Mouse (Mus musculus): ENCODE results near the gene Sez6l.
"Not testable (repeated sequence)": the region's sequence is repeated elsewhere in the genome, so short reads cannot be mapped to it uniquely, and the experiment has no call there.

The Sez6l gene

GRCm38 (mm10) chr5:112433004-112433403 is 144.0 kb downstream of the Sez6l start:
- DNase-seq (ENCODE audit: extremely low spot score), result peak; percentile 83

GRCm38 (mm10) chr5:112432033-112432432 is 145.0 kb downstream of the Sez6l start:
- no peak for DNase-seq (ENCODE audit: extremely low spot score)

GRCm38 (mm10) chr5:112431120-112431775 is 145.7 kb downstream of the Sez6l start:
- DNase-seq (ENCODE audit: extremely low spot score), result peak; percentile 55

GRCm38 (mm10) chr5:112428944-112429343 is 148.0 kb downstream of the Sez6l start:
- DNase-seq (ENCODE audit: extremely low spot score), result peak; percentile 73

- DNase-seq (ENCODE audit: extremely low spot score), result peak; percentile 34
Observed at GRCm38 (mm10) chr5:112427283-112427682, 149.7 kb downstream of the Sez6l start.

- no peak for DNase-seq (ENCODE audit: extremely low spot score)
Observed at GRCm38 (mm10) chr5:112426635-112427034, 150.3 kb downstream of the Sez6l start.

- DNase-seq (ENCODE audit: extremely low spot score), result peak; percentile 45
Observed at GRCm38 (mm10) chr5:112419535-112419934, 157.4 kb downstream of the Sez6l start.

- DNase-seq (ENCODE audit: extremely low spot score), result no peak
Observed at GRCm38 (mm10) chr5:112418023-112418422, 159.0 kb downstream of the Sez6l start.

- no peak for DNase-seq (ENCODE audit: extremely low spot score)
Observed at GRCm38 (mm10) chr5:112416673-112417072, 160.3 kb downstream of the Sez6l start.

- not testable (repeated sequence) for DNase-seq (ENCODE audit: extremely low spot score)
Observed at GRCm38 (mm10) chr5:112412781-112413180, 164.2 kb downstream of the Sez6l start.

- peak; percentile 60 for DNase-seq (ENCODE audit: extremely low spot score)
Observed at GRCm38 (mm10) chr5:112411514-112412335, 165.3 kb downstream of the Sez6l start.

- no peak for DNase-seq (ENCODE audit: extremely low spot score)
Observed at GRCm38 (mm10) chr5:112411072-112411471, 165.9 kb downstream of the Sez6l start.

GRCm38 (mm10) chr5:112409274-112409673 is 167.7 kb downstream of the Sez6l start:
- no peak for DNase-seq (ENCODE audit: extremely low spot score)

- DNase-seq (ENCODE audit: extremely low spot score), result no peak
Observed at GRCm38 (mm10) chr5:112406017-112406416, 171.0 kb downstream of the Sez6l start.

- DNase-seq (ENCODE audit: extremely low spot score), result no peak
Observed at GRCm38 (mm10) chr5:112402437-112402836, 174.5 kb downstream of the Sez6l start.

GRCm38 (mm10) chr5:112399284-112399683 is 177.7 kb downstream of the Sez6l start:
- DNase-seq (ENCODE audit: extremely low spot score), result no peak

GRCm38 (mm10) chr5:112396066-112396465 is 180.9 kb downstream of the Sez6l start:
- DNase-seq (ENCODE audit: extremely low spot score), result no peak

GRCm38 (mm10) chr5:112394779-112395443 is 182.1 kb downstream of the Sez6l start, which contains the start of gene Asphd2:
Asphd2 (minus strand) TSS chr5:112394866.
- peak; percentile 90 for DNase-seq (ENCODE audit: extremely low spot score)

- no peak for DNase-seq (ENCODE audit: extremely low spot score)
Observed at GRCm38 (mm10) chr5:112394415-112394763, 182.6 kb downstream of the Sez6l start.

- DNase-seq (ENCODE audit: extremely low spot score), result peak; percentile 36
Observed at GRCm38 (mm10) chr5:112393741-112394414, 183.1 kb downstream of the Sez6l start.

- DNase-seq (ENCODE audit: extremely low spot score), result no peak
Observed at GRCm38 (mm10) chr5:112391676-112392323, 185.2 kb downstream of the Sez6l start.
